Mouse (Mus musculus) retina, embryonic 14.5 days (tissue): ENCODE data around the gene Des.
A peak's percentile ranks its signal among the peaks of the same experiment; 100 is the strongest.

Experiments
- DNase-seq: peaks from one replicate; pipeline ENCODE4 v3.0.0-alpha.2; 2015; ENCODE audit warnings: low spot score

The Des gene

DNA sequence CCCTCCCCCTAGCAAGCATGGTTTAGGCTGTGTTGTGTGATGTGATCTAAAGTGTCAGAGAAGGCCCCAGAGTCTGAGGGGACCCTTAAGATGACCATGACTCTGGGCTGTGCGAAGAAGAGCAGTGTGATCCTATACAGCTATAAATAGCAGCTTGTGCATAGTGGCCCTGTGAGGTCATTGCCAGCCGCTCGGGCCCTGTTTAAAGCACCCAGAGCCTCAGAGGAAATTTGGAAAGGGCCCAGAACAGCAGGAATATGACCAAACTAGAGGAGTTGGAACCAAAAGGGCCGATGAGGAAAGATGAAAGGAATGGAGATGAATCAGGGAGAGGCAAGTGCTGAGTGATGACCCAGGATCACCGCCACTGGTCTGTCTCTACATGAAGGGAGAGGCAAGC lies 12.8 kb upstream of the Des start:
- no peak for DNase-seq

DNA sequence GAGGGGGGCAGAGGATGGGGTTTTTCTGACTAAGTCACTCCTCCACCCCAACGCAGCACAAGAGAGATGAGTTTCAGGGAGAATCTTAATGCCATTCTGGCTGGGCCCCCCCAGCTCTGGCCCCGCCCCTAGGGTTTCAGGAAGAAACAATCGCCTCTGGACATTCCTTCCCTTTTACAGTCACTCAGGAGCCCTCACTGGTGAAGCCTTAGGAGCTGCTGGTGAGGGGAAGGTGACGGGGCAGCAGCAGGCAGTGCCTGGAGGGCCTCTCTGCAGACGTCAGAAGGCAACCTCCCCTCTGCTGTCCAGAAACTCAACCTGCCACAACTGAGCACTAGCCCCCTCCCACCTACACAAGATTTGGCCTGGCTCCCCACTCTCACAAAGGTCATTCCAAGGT lies 10.9 kb upstream of the Des start:
- DNase-seq = no peak

DNA sequence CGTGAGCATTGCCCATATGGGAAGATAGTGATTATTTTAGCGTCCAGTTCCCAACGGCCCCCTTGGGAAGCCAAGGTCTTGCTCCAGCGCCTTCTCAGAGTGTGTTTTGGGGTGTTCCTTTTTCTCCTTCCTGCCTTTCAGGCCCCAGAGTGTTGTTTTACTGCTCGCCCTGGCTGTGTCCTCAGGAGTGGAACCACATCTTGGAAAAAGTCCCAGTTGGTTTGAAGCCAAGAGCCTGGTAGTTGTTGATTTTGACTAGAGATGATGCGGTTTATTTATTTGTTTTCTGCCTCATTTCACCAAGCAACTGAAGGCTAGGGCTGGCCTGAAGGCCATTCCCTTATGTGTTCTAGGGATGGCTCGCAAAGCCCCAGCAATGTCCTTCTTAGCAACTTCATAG lies 2.9 kb upstream of the Des start:
- DNase-seq = no peak

DNA sequence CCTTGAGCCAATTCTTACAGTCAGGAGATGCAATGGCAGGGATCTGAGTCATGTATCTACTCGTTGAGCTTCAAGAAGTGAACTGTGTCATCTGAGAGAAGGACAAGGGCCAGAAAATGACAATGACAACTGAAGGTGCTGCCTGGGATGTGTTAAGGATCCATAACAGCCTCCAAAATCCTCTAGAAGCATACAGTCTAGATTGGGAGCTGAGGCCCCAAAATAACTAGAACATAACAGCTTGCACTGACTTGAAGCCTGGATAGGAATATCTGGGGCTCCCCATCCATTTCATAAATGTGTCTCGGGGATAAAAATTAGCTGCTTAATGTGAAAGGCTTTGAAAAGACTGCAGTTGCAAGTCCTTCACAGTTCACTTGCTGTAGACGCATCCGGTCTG lies 2.1 kb upstream of the Des start:
- no peak for DNase-seq

- no peak for DNase-seq
Measured at GRCm38 (mm10) chr1:75359346-75359745, 783 bp upstream of the Des start.

DNA sequence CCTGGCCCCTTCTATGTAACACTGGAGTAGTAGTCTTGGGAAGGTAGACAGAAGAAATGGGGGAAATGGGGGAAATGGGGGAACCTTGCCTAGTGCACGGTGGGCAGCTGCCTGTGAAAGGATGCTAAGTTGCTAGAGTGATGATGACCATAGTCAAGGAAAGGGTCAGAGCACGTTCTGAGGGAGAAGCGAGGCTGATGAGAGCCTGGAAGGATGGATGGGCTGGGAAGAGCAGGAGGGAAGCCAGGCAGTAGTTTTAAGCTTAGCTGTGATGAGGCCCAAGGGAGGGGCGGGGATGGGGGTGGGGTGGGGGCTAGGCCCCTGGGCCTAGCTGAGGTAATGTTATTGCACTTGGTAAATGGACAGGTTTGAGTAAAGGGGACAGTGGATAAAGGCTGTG lies 994 bp downstream of the Des start:
- no peak for DNase-seq

DNA sequence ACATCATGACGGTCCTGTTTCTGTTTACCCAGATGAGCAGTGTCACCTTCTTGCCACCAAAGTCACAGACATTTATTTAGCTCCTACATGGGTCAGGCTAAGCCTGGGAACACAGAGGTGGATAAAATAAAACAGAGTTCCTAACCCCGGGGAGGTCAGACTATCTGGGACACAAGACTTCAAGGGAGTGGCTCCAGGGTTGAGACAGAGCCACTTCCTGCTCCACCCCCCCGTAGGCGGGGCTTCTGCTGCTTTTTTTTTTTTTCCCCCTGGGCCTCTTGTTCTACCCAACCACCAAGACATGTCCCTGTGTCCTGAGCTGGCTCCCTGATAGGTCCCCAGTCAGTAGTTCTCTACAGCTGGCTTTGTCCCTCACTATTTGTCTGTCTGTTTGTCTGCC lies 1.6 kb downstream of the Des start:
- no peak for DNase-seq

DNA sequence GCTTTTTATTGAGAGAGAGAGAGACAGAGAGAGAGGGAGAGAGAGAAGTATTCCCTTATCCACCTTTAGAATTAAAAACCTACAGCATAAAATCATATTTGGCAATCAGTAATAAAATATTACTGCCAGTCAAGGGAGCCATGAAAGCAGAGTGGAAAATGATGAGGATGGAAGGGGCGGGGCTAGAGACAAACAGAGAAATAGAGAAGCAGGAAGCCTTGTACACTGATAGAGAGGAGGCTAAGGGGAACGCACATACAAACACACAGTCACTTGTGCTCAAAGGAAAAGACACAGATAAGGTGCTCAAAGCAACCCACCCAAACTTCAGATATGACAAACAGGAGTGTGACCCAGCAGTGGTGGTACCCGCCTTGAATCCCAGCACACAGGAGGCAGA lies 3.7 kb downstream of the Des start:
- DNase-seq = no peak

GRCm38 (mm10) chr1:75365510-75366137 lies 5.5 kb downstream of the Des start:
- DNase-seq = no peak

- DNase-seq = no peak
Measured at GRCm38 (mm10) chr1:75369360-75369983, 9.3 kb downstream of the Des start.

DNA sequence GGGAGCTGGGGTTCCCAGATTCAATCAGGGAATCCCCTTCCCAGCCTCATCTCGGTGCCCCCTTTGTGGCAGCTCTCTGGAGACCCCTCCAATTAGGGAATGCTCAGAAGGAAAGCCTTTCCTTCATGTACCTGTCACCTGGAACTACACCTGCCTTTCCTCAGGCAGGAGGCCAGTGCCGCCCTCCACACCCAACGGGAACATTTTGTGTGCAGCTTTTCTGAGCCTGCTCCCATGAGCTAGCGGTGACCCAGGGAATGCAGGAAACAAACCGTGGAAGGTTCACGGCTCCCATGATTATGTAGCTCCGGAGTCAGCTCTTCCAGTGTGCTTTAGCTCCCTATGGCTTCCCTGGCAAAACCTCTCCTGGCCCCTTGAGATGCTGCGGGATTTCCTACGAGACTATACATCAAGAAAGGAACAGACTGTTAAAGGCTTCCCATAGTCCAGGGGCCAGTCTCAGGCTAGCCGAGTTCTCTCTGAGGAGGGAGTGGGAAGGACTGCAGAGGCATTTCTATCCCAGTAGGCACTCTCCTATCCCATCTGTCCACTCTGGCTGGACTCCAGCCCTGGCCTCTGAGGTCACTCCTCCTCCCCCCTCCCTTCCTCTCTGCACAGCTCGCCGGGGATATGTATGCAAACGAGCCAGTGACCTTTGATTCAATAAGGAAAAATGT lies 10.0 kb downstream of the Des start:
- peak; percentile 40 for DNase-seq

DNA sequence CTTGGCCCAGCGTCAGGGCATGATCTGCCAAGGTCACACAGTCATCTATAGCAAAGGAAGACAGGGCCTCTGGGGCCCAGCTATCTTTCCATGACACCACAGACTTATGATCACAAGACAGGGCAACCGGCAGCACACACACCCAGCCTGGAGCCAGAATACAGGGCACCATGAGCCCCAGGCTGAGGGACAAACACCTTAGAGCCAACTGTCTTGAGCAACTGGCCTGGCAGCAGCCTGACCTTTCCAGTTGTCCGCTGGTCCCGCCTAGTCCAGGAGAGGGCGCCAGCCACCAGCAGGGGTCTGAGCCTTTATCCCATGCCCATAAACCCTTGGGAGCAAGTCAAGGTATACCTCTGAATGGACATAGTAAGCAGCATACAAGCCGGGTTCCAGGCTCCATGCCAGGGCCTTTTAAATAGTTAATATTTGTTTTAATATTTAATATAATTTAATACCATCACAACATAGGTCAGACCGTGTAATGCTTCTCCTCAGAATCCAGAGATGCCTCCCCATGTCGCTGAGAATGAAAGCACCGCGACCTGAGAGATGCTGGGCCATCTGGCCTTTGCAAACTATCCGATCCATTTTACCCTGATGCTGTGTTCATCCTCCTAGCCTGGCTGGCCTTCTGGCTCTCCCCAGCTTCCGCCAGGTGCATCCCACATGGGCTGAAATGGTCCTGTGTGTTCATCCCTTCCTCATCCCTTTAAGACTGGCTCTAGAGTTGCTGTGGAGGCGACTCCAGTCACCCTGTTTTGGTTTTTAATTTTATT lies 11.4 kb downstream of the Des start:
- DNase-seq = peak; percentile 75

DNA sequence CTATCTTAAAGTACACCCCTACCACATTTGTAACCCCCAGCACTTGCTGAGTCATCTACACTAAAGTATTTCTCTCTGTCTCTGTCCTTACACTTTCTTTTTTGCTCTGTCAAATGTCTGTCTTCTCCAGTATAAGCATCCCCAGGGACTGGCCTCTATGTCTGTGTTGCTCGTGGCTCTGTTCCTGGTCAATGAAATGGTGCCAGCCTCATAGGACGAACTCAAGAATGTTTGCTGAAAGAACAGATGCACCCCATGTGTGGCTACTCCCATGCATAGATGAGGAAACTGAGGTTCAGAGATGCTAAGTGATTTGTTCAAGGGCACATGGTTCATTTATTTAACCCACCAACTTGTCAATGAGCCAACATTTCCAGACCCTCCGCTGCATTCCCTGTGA lies 12.3 kb downstream of the Des start:
- no peak for DNase-seq

- DNase-seq = no peak
Measured at GRCm38 (mm10) chr1:75373276-75373675, 13.1 kb downstream of the Des start.

- no peak for DNase-seq
Measured at GRCm38 (mm10) chr1:75374950-75375936, 15.1 kb downstream of the Des start, which contains the start of gene Speg. Gene Speg, plus strand, starts transcription at chr1:75375297.

DNA sequence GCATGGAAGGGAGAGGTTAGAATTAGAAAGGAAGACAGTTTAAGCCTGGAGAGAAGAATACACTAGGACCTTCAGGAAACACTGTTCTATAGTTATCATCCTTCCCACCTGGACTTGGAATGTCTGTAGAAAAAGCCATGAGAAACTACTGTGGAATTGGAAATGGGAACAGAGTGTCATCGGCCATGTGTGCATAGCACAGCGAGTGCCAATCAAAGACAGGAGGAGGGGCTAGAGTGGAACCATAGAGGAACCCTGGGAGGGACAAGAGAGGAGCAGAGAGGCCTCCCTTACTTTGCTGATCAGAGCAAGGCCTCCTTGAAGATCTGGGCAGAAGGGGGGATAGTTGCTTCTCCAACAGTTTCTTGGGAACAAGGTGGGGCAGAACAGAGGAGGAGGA lies 19.1 kb downstream of the Des start:
- no peak for DNase-seq

DNA sequence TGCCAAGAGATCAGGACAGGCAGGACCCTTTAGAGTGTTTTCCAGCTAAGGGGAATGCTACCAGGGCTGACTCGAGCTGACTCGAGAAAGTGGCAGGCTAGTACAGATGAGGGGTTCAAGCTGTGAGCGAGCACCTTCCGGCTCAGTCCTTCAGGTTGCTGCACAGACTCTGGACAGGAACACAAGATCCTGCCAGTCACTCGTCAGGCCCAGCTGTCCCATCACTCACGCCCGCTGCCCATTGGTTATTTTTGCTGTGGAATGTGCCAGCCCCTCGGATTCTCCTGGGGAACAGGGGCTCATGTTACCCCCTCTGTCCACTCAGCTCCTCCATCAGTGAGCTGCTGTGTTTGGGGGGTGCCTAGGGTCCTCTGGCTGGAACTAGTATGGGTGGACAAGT lies 19.8 kb downstream of the Des start:
- DNase-seq = no peak

- DNase-seq = no peak
Measured at GRCm38 (mm10) chr1:75380951-75381350, 20.8 kb downstream of the Des start.

- no peak for DNase-seq
Measured at GRCm38 (mm10) chr1:75381482-75382355, 21.6 kb downstream of the Des start.

- no peak for DNase-seq
Measured at GRCm38 (mm10) chr1:75382356-75383071, 22.4 kb downstream of the Des start.
